Mouse (Mus musculus): ENCODE measurements around the gene Aff4. TPM values are rescaled to one million over a fixed set of nuclear protein-coding genes. Genes with fewer than 3 reads are reported as not detected.
A peak's percentile ranks its signal among the peaks of the same experiment; 100 is the strongest.

Gene Aff4
- polyA plus RNA-seq, 1 experiment from 2014 or later = 71.1 TPM

DNA sequence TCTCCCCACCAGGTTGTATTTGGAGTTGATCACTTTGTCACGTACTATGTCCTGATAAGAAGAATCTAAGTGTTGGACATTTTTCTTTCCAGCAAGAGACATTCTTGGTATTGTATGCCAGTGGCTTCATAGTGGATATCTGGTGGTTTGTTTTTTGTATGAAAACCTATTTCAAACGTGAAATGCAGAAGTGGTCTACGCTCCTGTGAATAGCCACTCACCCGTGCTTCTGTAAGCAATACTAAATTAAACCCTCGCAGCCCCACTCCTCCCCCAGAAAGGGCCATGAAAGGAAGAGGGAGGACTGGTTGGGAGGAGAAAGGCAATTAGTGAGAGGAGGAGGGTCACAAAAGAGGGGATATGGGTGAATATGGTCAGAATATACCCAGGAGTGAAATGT is 7.9 kb upstream of the Aff4 start:
- H3K9ac ChIP-seq = no peak overlapping the region
- ATAC-seq (ENCODE audit: insufficient number of reproducible peaks, insufficient read depth, low FRiP score, low TSS enrichment) = no peak
- H3K9me3 ChIP-seq = no peaks in the 10 kb centered on the region
- no peak overlapping the region for H3K27ac ChIP-seq
- no peaks in the 10 kb centered on the region for H3K27me3 ChIP-seq
- H3K4me3 ChIP-seq = no peak overlapping the region
- WGBS = 61% methylated on average over 5 of the region's 5 CpGs
- H3K4me2 ChIP-seq (replicated peaks) = no peak overlapping the region
- no peaks in the 10 kb centered on the region for H3K36me3 ChIP-seq
- 0 out of 2 replicates have a peak, but pooled peaks cover 2% of the 10 kb centered on the region for H3K4me1 ChIP-seq

DNA sequence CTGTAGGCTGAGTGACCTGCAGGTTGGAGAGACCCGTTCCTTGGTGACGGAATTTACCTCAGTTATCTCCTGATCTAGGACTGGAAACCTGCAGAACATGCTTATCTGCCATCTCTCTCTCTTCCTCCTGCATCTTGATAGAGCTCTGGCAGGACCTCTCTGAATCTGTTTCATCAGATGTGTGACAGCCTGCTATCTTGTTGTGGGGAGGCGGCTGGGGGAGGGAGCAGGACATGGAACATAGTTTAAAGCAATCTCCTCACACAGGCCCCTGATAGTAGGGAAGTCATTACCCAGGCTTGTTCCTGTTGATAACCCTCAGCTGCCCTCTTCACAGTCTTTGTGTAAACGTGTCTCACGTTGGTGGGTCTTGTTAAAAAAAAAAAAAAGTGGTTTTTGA is 5.3 kb upstream of the Aff4 start:
- no peak for ATAC-seq (ENCODE audit: insufficient number of reproducible peaks, insufficient read depth, low FRiP score, low TSS enrichment)
- WGBS = 22% methylated on average over 5 of the region's 5 CpGs
- Histone ChIP-seq H3K27me3 (no peaks in the 10 kb centered on the region), H3K27ac (no peak overlapping the region), H3K4me1 (0 out of 2 replicates have a peak, but pooled peaks cover 2% of the 10 kb centered on the region), H3K4me2 (replicated peaks) (no peak overlapping the region), H3K36me3 (no peaks in the 10 kb centered on the region), H3K4me3 (no peak overlapping the region), H3K9ac (no peak overlapping the region), H3K9me3 (no peaks in the 10 kb centered on the region)

DNA sequence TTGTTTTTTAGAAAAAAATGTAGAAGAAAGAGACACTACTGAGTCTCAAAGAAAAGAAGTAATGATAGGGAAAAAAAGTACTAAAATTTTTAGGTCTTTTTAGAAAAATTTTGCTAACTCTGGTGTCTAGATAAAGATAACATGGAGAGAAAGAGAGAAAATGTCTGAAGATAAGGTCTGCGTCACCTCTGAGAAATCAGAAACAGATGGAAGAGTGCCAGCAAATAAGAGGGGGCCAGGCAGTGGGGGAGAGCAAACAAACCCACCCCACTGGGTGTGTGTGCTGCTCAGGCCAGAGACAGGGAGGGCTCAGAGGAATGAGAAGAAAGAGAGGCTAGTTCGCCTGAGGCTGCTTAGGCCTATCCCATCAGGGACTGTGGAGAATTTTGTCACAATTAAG is 4.9 kb upstream of the Aff4 start:
- H3K9ac ChIP-seq = no peak overlapping the region
- ATAC-seq (ENCODE audit: insufficient number of reproducible peaks, insufficient read depth, low FRiP score, low TSS enrichment) = no peak
- H3K4me1 ChIP-seq = 0 out of 2 replicates have a peak, but pooled peaks cover 2% of the 10 kb centered on the region
- no peak overlapping the region for H3K4me2 ChIP-seq (replicated peaks)
- H3K4me3 ChIP-seq = no peak overlapping the region
- H3K9me3 ChIP-seq = no peaks in the 10 kb centered on the region
- no peak overlapping the region for H3K27ac ChIP-seq
- H3K36me3 ChIP-seq = no peaks in the 10 kb centered on the region
- WGBS = 31% methylated on average over 2 of the region's 2 CpGs
- H3K27me3 ChIP-seq = no peaks in the 10 kb centered on the region

DNA sequence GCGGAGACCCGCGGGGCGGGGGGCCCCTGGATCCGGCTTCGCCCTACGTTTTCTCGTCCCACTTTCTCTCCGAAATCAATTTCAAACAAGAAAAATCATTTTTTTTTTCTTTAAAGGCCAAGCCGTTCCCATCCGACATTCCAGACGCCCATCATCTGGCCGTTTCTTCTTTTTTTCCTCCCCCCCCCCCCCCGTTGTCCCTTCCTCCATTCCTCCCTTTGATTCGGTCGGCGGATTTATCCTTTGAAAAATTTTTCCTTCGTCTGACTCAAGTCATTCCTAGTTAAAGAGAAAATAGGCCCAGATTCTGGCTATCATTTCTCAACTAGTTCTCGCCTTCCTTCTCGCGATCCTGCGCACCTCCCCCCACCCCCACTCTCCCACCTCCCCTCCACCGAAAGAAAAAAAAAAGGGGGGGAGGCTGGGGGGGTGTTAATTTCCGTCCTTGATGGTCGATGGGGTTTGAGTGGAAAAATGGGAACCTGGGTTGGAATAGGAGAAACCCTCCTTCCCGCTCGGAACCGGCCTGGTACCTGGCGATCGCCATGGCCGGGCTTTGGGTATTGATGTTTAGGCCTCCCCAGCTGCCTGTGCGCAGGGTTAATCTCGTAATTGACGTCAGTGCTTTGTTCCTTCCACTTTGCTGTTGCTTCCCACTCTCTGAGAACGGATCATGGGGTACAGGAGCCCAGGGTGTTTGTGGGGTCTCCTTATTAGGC is 750 bp downstream of the Aff4 start:
- ATAC-seq (ENCODE audit: insufficient number of reproducible peaks, insufficient read depth, low FRiP score, low TSS enrichment) = no peak
- WGBS = under 1% methylated on average over 35 of the region's 35 CpGs

GRCm38 (mm10) chr11:53351943-53352590 is 1.4 kb downstream of the Aff4 start:
- no peak for ATAC-seq (ENCODE audit: insufficient number of reproducible peaks, insufficient read depth, low FRiP score, low TSS enrichment)
- WGBS = 3% methylated on average over 14 of the region's 14 CpGs

More for the DNA sequence above, 750 bp downstream of the Aff4 start:
- H3K36me3 ChIP-seq = no peaks in the 10 kb centered on the region
- H3K4me1 ChIP-seq = peaks cover 7% of the 10 kb centered on the region
- no peaks in the 10 kb centered on the region for H3K27me3 ChIP-seq
- no peaks in the 10 kb centered on the region for H3K9me3 ChIP-seq
- H3K4me2 ChIP-seq (replicated peaks) = peak overlapping the region; percentile 60
- peak overlapping the region; percentile 98 for H3K9ac ChIP-seq
- peak overlapping the region; percentile 97 for H3K4me3 ChIP-seq
- H3K27ac ChIP-seq = peak overlapping the region; percentile 96

DNA sequence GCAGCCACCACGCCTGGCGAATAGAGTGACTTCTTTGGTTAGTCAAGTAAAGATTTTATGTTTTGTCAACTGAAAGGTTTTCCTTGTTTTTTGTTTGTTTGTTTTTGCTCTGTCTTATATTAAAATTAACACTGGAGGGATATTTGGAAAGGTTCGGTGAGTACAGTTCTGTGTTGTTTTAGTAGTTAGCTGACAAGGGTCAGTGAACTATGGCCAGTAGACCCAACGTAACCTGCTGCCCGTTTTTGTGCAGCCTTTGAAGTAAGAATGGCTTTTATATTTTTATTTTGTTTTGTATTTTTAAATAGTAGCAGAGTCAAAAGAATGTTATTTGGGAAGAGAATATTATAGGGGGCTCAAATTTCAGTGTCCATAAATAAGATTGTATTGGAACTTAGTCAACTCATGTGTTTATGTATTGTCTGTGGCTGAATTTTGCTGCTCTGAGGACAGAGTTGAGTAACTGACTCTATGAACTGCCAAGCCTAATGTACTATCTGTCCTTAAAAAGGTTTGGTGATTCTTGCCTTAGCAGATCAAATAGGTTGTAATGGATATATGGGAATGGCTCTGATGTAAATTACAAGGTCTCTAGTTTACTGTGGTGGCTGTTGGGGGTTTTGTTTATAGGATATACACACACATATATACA is 8.0 kb downstream of the Aff4 start:
- H3K27ac ChIP-seq = no peak overlapping the region
- ATAC-seq (ENCODE audit: insufficient number of reproducible peaks, insufficient read depth, low FRiP score, low TSS enrichment) = no peak
- no peaks in the 10 kb centered on the region for H3K27me3 ChIP-seq
- no peak overlapping the region for H3K4me3 ChIP-seq
- H3K36me3 ChIP-seq = 0 out of 2 replicates have a peak, but pooled peaks cover 4% of the 10 kb centered on the region
- no peaks in the 10 kb centered on the region for H3K4me1 ChIP-seq
- no peak overlapping the region for H3K9ac ChIP-seq
- 92% methylated on average over 5 of the region's 5 CpGs for WGBS
- no peak overlapping the region for H3K4me2 ChIP-seq (replicated peaks)
- no peaks in the 10 kb centered on the region for H3K9me3 ChIP-seq

More at GRCm38 (mm10) chr11:53351943-53352590, 1.4 kb downstream of the Aff4 start:
- Histone ChIP-seq H3K27ac (peak overlapping the region; percentile 96), H3K9me3 (no peaks in the 10 kb centered on the region), H3K36me3 (0 out of 2 replicates have a peak, but pooled peaks cover 4% of the 10 kb centered on the region), H3K27me3 (no peaks in the 10 kb centered on the region), H3K4me1 (peaks cover 7% of the 10 kb centered on the region), H3K4me2 (replicated peaks) (peak overlapping the region; percentile 60), H3K4me3 (peak overlapping the region; percentile 97), H3K9ac (peak overlapping the region; percentile 98)

DNA sequence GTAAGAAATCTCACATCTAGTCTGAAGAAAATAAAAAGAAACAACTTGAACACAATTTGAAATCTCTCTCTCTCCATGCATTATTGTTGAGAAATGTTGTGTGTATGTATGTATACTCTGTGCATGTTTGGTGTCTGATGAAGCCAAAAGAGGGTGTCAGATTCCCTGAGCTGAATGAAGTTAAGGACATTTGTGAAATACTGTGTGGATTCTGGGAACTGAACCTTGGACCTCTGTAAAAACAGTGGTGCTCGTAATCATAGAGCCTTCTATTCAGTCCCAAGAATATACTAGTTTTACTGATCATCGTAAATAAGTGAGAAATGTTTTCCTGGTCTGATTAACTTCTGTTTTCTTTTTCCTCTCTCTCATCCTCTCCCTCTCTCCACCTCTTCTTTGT is 16.4 kb downstream of the Aff4 start:
- H3K4me2 ChIP-seq (replicated peaks) = no peak overlapping the region
- H3K9me3 ChIP-seq = no peaks in the 10 kb centered on the region
- no peaks in the 10 kb centered on the region for H3K4me1 ChIP-seq
- H3K4me3 ChIP-seq = no peak overlapping the region
- H3K9ac ChIP-seq = no peak overlapping the region
- peaks cover 16% of the 10 kb centered on the region for H3K36me3 ChIP-seq
- no peaks in the 10 kb centered on the region for H3K27me3 ChIP-seq
- ATAC-seq (ENCODE audit: insufficient number of reproducible peaks, insufficient read depth, low FRiP score, low TSS enrichment) = no peak
- no peak overlapping the region for H3K27ac ChIP-seq
- WGBS = 92% methylated on average over 2 of the region's 2 CpGs

DNA sequence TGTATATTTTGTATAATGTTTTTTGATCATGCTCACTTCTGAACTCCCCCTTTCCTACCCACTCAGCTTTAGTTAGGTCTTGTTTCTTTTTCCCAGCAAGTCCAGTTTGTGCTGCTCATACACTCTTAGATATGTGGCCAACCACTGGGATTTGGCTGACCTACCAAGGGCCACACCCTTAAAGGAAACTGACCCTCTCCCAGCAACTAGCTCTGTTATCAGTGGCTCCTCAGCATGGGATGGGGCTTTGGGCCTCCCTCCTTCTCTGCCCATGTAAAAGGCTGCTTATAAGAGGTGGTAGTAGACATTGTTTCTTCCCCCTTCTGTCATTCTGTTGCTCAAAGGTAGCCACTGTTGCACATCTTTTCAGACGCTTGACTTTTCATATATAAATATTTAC is 28.3 kb downstream of the Aff4 start:
- Histone ChIP-seq H3K9ac (no peak overlapping the region), H3K4me2 (replicated peaks) (no peak overlapping the region), H3K27me3 (no peaks in the 10 kb centered on the region), H3K4me3 (no peak overlapping the region), H3K27ac (no peak overlapping the region), H3K4me1 (no peaks in the 10 kb centered on the region), H3K9me3 (no peaks in the 10 kb centered on the region), H3K36me3 (peaks cover 29% of the 10 kb centered on the region)
- no peak for ATAC-seq (ENCODE audit: insufficient number of reproducible peaks, insufficient read depth, low FRiP score, low TSS enrichment)
- 81% methylated on average over 1 of the region's 1 CpGs for WGBS

DNA sequence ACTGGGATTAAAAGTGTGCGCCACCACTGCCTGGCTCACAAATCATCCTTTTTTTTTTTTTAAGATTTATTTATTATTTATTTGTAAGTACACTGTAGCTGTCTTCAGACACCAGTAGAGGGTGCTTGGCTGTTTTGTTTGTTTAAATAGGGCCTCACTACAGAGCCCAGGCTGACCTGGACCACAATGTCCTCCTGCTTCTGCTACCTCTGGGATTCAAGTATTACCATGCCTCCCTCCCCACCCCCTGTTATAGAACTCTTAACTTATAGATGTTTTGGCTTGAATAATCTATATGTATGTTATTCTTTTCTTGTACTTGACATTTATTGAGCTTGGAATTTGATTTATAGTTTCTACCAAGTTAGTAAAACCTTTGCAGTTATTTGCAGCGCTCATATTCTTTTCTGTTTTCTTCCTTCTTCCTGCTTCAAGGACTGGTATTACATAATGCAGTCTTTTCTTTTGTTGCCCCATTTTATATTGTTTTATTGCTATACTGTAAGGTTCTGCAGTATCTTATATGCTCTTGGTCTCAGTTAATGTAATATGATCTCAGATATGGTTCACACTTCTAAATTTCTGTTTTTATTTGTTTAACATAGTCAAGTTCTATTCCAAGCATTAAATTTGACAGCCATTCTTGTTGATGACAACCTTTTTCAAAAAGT is 33.3 kb downstream of the Aff4 start:
- no peaks in the 10 kb centered on the region for H3K9me3 ChIP-seq
- 95% methylated on average over 2 of the region's 2 CpGs for WGBS
- no peak overlapping the region for H3K27ac ChIP-seq
- no peak for ATAC-seq (ENCODE audit: insufficient number of reproducible peaks, insufficient read depth, low FRiP score, low TSS enrichment)
- no peak overlapping the region for H3K4me2 ChIP-seq (replicated peaks)
- no peak overlapping the region for H3K9ac ChIP-seq
- H3K4me1 ChIP-seq = no peaks in the 10 kb centered on the region
- no peaks in the 10 kb centered on the region for H3K27me3 ChIP-seq
- H3K36me3 ChIP-seq = peaks cover 38% of the 10 kb centered on the region
- H3K4me3 ChIP-seq = no peak overlapping the region

GRCm38 (mm10) chr11:53393856-53394255 is 43.2 kb downstream of the Aff4 start:
- H3K9ac ChIP-seq = no peak overlapping the region
- H3K4me1 ChIP-seq = no peaks in the 10 kb centered on the region
- H3K4me3 ChIP-seq = no peak overlapping the region
- ATAC-seq (ENCODE audit: insufficient number of reproducible peaks, insufficient read depth, low FRiP score, low TSS enrichment) = no peak
- no peak overlapping the region for H3K27ac ChIP-seq
- H3K9me3 ChIP-seq = no peaks in the 10 kb centered on the region
- H3K4me2 ChIP-seq (replicated peaks) = no peak overlapping the region
- no peaks in the 10 kb centered on the region for H3K27me3 ChIP-seq
- 73% methylated on average over 1 of the region's 1 CpGs for WGBS
- peaks cover 55% of the 10 kb centered on the region for H3K36me3 ChIP-seq

GRCm38 (mm10) chr11:53403638-53404037 is 53.0 kb downstream of the Aff4 start:
- WGBS = 93% methylated on average over 1 of the region's 1 CpGs

More at GRCm38 (mm10) chr11:53403638-53404037, 53.0 kb downstream of the Aff4 start:
- Histone ChIP-seq H3K4me3 (no peak overlapping the region), H3K9ac (no peak overlapping the region), H3K27me3 (no peaks in the 10 kb centered on the region), H3K9me3 (no peaks in the 10 kb centered on the region), H3K27ac (no peak overlapping the region), H3K4me1 (no peaks in the 10 kb centered on the region), H3K4me2 (replicated peaks) (no peak overlapping the region), H3K36me3 (peaks cover 78% of the 10 kb centered on the region)
- no peak for ATAC-seq (ENCODE audit: insufficient number of reproducible peaks, insufficient read depth, low FRiP score, low TSS enrichment)

Measured in embryonic facial prominence, embryonic 12.5 days (tissue).